ENCODE assay signal across 8 mouse cellular contexts in genomic region chr8:103314279-103315022, GRCm38 (mm10).
DNase-seq lines count a peak whose midpoint lies in the region; ATAC-seq lines count a peak whose summit lies in the region.

No protein-coding gene starts in this region.

- H3K4me2 ChIP-seq in forebrain, embryonic 12.5 days: no peak overlapping the region
- no peak overlapping the region for H3K4me2 ChIP-seq in neural tube, embryonic 11.5 days (ENCODE audit: low read depth)

- ATAC-seq in forebrain, embryonic 12.5 days (ENCODE audit: low FRiP score): peak; percentile 96
- peak; percentile 91 for ATAC-seq in neural tube, embryonic 11.5 days (ENCODE audit: insufficient read depth, low FRiP score, low TSS enrichment)
- ATAC-seq in activated CD4-positive, CD25-positive, alpha-beta regulatory T cell, adult 4 months: no peak
- no peak for ATAC-seq in erythroblast, adult 5-6 weeks (replicated peaks; ENCODE audit: low FRiP score, poor library complexity, severe bottlenecking)

- no peak overlapping the region for H3K27ac ChIP-seq in forebrain, embryonic 12.5 days
- no peak overlapping the region for H3K27ac ChIP-seq in neural tube, embryonic 11.5 days (ENCODE audit: low read depth, low read length)

- H3K9me3 ChIP-seq in forebrain, embryonic 12.5 days: no peaks in the 10 kb centered on the region
- no peaks in the 10 kb centered on the region for H3K9me3 ChIP-seq in neural tube, embryonic 11.5 days (ENCODE audit: control insufficient read depth, low read length)

- H3K4me3 ChIP-seq in forebrain, embryonic 12.5 days (replicated peaks): no peak overlapping the region
- no peak overlapping the region for H3K4me3 ChIP-seq in neural tube, embryonic 11.5 days (ENCODE audit: low read depth, low read length)

- peaks cover 68% of the 10 kb centered on the region for H3K27me3 ChIP-seq in forebrain, embryonic 12.5 days
- no peaks in the 10 kb centered on the region for H3K27me3 ChIP-seq in neural tube, embryonic 11.5 days (ENCODE audit: control insufficient read depth, insufficient read depth, low read length)

- no peaks in the 10 kb centered on the region for H3K36me3 ChIP-seq in forebrain, embryonic 12.5 days (replicated peaks)
- H3K36me3 ChIP-seq in neural tube, embryonic 11.5 days (ENCODE audit: control insufficient read depth, insufficient read depth, low read length): no peaks in the 10 kb centered on the region

- H3K4me1 ChIP-seq in forebrain, embryonic 12.5 days: peaks cover 12% of the 10 kb centered on the region
- H3K4me1 ChIP-seq in neural tube, embryonic 11.5 days (ENCODE audit: control insufficient read depth, insufficient read depth, low read length): no peaks in the 10 kb centered on the region

- WGBS in forebrain, embryonic 12.5 days: 0% methylated on average over 1 of the region's 1 CpGs
- WGBS in neural tube, embryonic 11.5 days: 0% methylated on average over 1 of the region's 1 CpGs

- H3K9ac ChIP-seq in forebrain, embryonic 12.5 days: no peak overlapping the region
- H3K9ac ChIP-seq in neural tube, embryonic 11.5 days (ENCODE audit: low read length): no peak overlapping the region

- peak; percentile 34 for DNase-seq in heart, adult 11 months
- DNase-seq in heart, adult 8-10 months (ENCODE audit: low spot score): no peak
- peak; percentile 15 to 27 for DNase-seq in layer of hippocampus, postnatal 36 days
- DNase-seq in neural tube, embryonic 11.5 days (ENCODE audit: low spot score): peak; percentile 60
- no peak for DNase-seq in heart, adult 9 months (ENCODE audit: low spot score in 2 of 2)

Comparison
In these comparisons a context has a peak if more than half of its experiments do, and no peak if none do; other contexts are left out.
1. DNase-seq: peak in heart, adult 11 months (single experiment), layer of hippocampus, postnatal 36 days (2 of 2) and neural tube, embryonic 11.5 days (single experiment); none in heart, adult 8-10 months (single experiment) and heart, adult 9 months (0 of 2).
2. ATAC-seq: peak in forebrain, embryonic 12.5 days (single experiment) and neural tube, embryonic 11.5 days (single experiment); none in activated CD4-positive, CD25-positive, alpha-beta regulatory T cell, adult 4 months (single experiment) and erythroblast, adult 5-6 weeks (single experiment).